Mouse (Mus musculus) gastrocnemius, adult 2 months (tissue): ENCODE measurements around the gene C5ar1. TPM values are rescaled to one million over a fixed set of nuclear protein-coding genes. Genes with fewer than 3 reads are reported as not detected.
"Not testable (repeated sequence)": the region's sequence is repeated elsewhere in the genome, so short reads cannot be mapped to it uniquely, and the experiment has no call there.

Experiments
- DNase-seq: peaks from one replicate; pipeline ENCODE4 v3.0.0; 2022
- H3K27ac ChIP-seq: fragments of 200-600 bp; 2 replicates; pipeline ENCODE4 v1.8.1; 2022; ENCODE audit warnings: mild to moderate bottlenecking
- H3K4me3 ChIP-seq: fragments of 200-600 bp; 2 replicates; pipeline ENCODE4 v1.8.1; 2022; ENCODE audit warnings: mild to moderate bottlenecking, moderate library complexity
- CTCF ChIP-seq: fragments of 200-600 bp; IDR thresholded peaks from 2 replicates; pipeline ENCODE4 v1.8.1; 2022; ENCODE audit warnings: antibody characterized with exemption, mild to moderate bottlenecking, moderate library complexity
- intact Hi-C: fragments of 180-260 bp; cut with DNase I; formaldehyde crosslinking; loops from one replicate; pipeline ENCODE4 v1.15.1; 2025
- total RNA-seq, 2 experiments: library from RNA; stranded (reverse); gene quantifications; 2 replicates each; pipeline ENCODE4 v1.2.3; 2021

Gene C5ar1
- total RNA-seq, 2 experiments from 2014 or later, result 1.6 to 2.4 TPM

GRCm38 (mm10) chr7:16272681-16273080, 13.3 kb upstream of the C5ar1 start:
- TF ChIP-seq CTCF, result peak; percentile 12; the same call in 1 of the 2 replicates
- Histone ChIP-seq H3K27ac (peak overlapping the region; percentile 83), H3K4me3 (peak overlapping the region; percentile 88)
- DNase-seq, result peak; percentile 76
- intact Hi-C loops, result no loop called here

GRCm38 (mm10) chr7:16271139-16271538, 11.8 kb upstream of the C5ar1 start:
- intact Hi-C loops, result no loop called here
- DNase-seq, result no peak
- no peak for TF ChIP-seq CTCF
- no peak overlapping the region for H3K4me3 ChIP-seq
- no peak overlapping the region for H3K27ac ChIP-seq

- H3K27ac ChIP-seq, H3K4me3 ChIP-seq, intact Hi-C loops: not testable (repeated sequence)
Observed at GRCm38 (mm10) chr7:16266593-16266992, 7.3 kb upstream of the C5ar1 start.

GRCm38 (mm10) chr7:16265856-16266255, 6.5 kb upstream of the C5ar1 start:
- intact Hi-C loops, result no loop called here
- no peak for TF ChIP-seq CTCF
- no peak overlapping the region for H3K27ac ChIP-seq
- DNase-seq, result no peak
- H3K4me3 ChIP-seq, result no peak overlapping the region

More at GRCm38 (mm10) chr7:16266593-16266992, 7.3 kb upstream of the C5ar1 start:
- not testable (repeated sequence) for DNase-seq

GRCm38 (mm10) chr7:16263843-16264242, 4.5 kb upstream of the C5ar1 start:
- no peak for TF ChIP-seq CTCF
- no peak for DNase-seq
- Histone ChIP-seq H3K27ac (no peak overlapping the region), H3K4me3 (no peak overlapping the region)
- intact Hi-C loops, result loop anchor here (1.0 kb wide), 1 partner anchor 72 kb away; no protein-coding TSS in a partner anchor

- DNase-seq, result peak; percentile 81
- no peak overlapping the region for H3K4me3 ChIP-seq
- no peak overlapping the region for H3K27ac ChIP-seq
- peak; percentile 73 for TF ChIP-seq CTCF
- intact Hi-C loops, result loop anchor here (1.0 kb wide), 1 partner anchor 71 kb away; no protein-coding TSS in a partner anchor
Observed at GRCm38 (mm10) chr7:16263015-16263787, 3.9 kb upstream of the C5ar1 start.

GRCm38 (mm10) chr7:16261097-16261496, 1.8 kb upstream of the C5ar1 start:
- TF ChIP-seq CTCF, result no peak
- Histone ChIP-seq H3K4me3 (no peak overlapping the region), H3K27ac (no peak overlapping the region)
- intact Hi-C loops, result no loop called here
- DNase-seq, result no peak

- DNase-seq, result no peak
- intact Hi-C loops, result no loop called here
- Histone ChIP-seq H3K27ac (peak overlapping the region; percentile 48), H3K4me3 (peak overlapping the region; percentile 44)
- no peak for TF ChIP-seq CTCF
Observed at GRCm38 (mm10) chr7:16257830-16258229, 1.5 kb downstream of the C5ar1 start.

- intact Hi-C loops, H3K4me3 ChIP-seq, DNase-seq, H3K27ac ChIP-seq: not testable (repeated sequence)
Observed at GRCm38 (mm10) chr7:16255963-16256362, 3.4 kb downstream of the C5ar1 start.

GRCm38 (mm10) chr7:16254195-16254594, 5.1 kb downstream of the C5ar1 start:
- no peak overlapping the region for H3K27ac ChIP-seq
- intact Hi-C loops, result no loop called here
- H3K4me3 ChIP-seq, result no peak overlapping the region
- no peak for DNase-seq
- TF ChIP-seq CTCF, result no peak

- intact Hi-C loops, result no loop called here
- H3K27ac ChIP-seq, result no peak overlapping the region
- DNase-seq, result no peak
- TF ChIP-seq CTCF, result no peak
- H3K4me3 ChIP-seq, result no peak overlapping the region
Observed at GRCm38 (mm10) chr7:16250687-16251086, 8.7 kb downstream of the C5ar1 start.

GRCm38 (mm10) chr7:16245958-16246357, 13.4 kb downstream of the C5ar1 start:
- intact Hi-C loops, result loop anchor here (5.0 kb wide), 1 partner anchor 34 kb away; no protein-coding TSS in a partner anchor
- TF ChIP-seq CTCF, result no peak

GRCm38 (mm10) chr7:16244067-16244466, 15.3 kb downstream of the C5ar1 start, which contains the start of gene C5ar2:
TSS of gene C5ar2 (minus strand) at chr7:16244154.
- no peak for TF ChIP-seq CTCF
- Histone ChIP-seq H3K27ac (peak within 1 kb of the TSS; percentile 35; the same call in 1 of the 2 replicates), H3K4me3 (no peak within 1 kb of the TSS)
- intact Hi-C loops, result no loop called here
- DNase-seq, result no peak

More at GRCm38 (mm10) chr7:16245958-16246357, 13.4 kb downstream of the C5ar1 start:
- Histone ChIP-seq H3K4me3 (no peak overlapping the region), H3K27ac (no peak overlapping the region)
- no peak for DNase-seq
